Mouse (Mus musculus) ovary, adult 10 weeks (tissue): Measurements from ENCODE around the gene Mcm3. TPM values are rescaled to one million over a fixed set of nuclear protein-coding genes. Genes with fewer than 3 reads are reported as not detected.

ENCODE experiments used
- polyA plus RNA-seq: library from polyadenylated mRNA; stranded (reverse); fragments of 350-450 nt; fragmentation: Illumina TruSeq; extraction: RNeasy Lipid Tissue Mini Kit (QIAGEN cat#74804); gene quantifications from one replicate; pipeline ENCODE4 v1.2.3, GENCODE M21; 2014

The Mcm3 gene
- 12.9 TPM for polyA plus RNA-seq

DNA sequence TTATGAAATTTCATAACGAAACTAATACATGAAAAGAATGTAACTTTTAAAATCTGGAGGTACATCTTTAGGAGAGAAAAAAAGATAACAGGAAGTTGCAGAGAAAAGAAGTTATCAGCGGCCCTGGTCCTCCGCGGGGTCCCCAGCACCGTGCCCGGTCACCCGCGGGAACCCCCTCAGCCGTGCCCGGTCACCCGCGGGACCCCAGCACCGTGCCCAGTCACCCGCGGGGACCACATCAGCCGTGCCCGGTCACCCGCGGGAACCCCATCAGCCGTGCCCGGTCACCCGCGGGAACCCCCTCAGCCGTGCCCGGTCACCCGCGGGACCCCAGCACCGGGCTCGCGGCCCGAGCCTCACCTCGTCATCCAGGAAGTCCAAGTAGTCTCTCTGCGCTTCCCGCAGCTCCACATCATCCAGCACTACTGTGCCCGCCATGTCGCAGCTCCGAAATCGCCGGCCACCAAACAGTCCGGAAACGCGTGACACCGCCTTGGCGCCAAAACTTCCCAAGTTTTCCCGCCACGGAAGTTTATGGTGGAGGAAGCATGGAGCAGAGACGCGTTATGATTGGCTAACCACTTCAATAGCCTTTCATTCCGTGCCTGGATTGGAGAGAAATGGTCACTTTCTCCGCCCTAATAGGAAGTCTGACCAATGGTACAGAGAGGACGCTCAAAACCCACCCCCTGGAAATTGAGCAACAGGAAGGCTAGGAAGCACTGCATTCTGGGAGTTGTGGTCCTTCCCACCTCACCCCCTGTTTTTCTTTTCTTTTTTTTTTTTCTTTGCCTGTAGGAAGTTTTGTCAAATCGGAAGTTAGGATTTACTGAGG lies at the start of gene Mcm3:
Gene Mcm3, minus strand, starts transcription at position 542 of the 835 bp plus-strand sequence.

GRCm38 (mm10) chr1:20790517-20790916 lies 29.6 kb downstream of the Mcm3 start, which contains the start of gene Il17f:
Gene Il17f (minus strand): TSS chr1:20790617.

Other genes starting within 250 kb of the Mcm3 start
- gene Pkhd1, start 202.2 kb downstream of the Mcm3 start, polyA plus RNA-seq = 0.11 TPM
- gene Il17a, start 89.4 kb downstream of the Mcm3 start, polyA plus RNA-seq = not detected
- gene Il17f, start 29.7 kb downstream of the Mcm3 start, polyA plus RNA-seq = 0.97 TPM
- 55.9 TPM for gene Paqr8, start 70.3 kb upstream of the Mcm3 start, polyA plus RNA-seq
- 9.7 TPM for gene Efhc1, start 131.3 kb upstream of the Mcm3 start, polyA plus RNA-seq